Mouse (Mus musculus) limb, embryonic 12.5 days (tissue): Measurements from ENCODE around the gene Atg2a. TPM values are rescaled to one million over a fixed set of nuclear protein-coding genes. Genes with fewer than 3 reads are reported as not detected.
"Not testable (repeated sequence)": the region's sequence is repeated elsewhere in the genome, so short reads cannot be mapped to it uniquely, and the experiment has no call there.

Source experiments
- ATAC-seq: fragments of 200-750 bp; cut with Nextera tagmentation; 2 replicates; pipeline ENCODE4 v1.8.0; 2017; ENCODE audit warnings: low read depth, moderate TSS enrichment; ENCODE audit not compliant: insufficient number of reproducible peaks, insufficient read depth, low FRiP score, low TSS enrichment
- H3K27ac ChIP-seq: fragments of 300-500 bp; sonication (generic); 2 replicates; pipeline ENCODE4 v1.5.1; 2016; ENCODE audit warnings: mild to moderate bottlenecking, moderate library complexity
- H3K27me3 ChIP-seq: fragments of 300-500 bp; sonication (generic); 2 replicates; pipeline ENCODE4 v1.6.1; 2016; ENCODE audit warnings: mild to moderate bottlenecking, moderate library complexity
- H3K36me3 ChIP-seq: fragments of 300-500 bp; sonication (generic); 2 replicates; pipeline ENCODE4 v1.6.1; 2016; ENCODE audit warnings: mild to moderate bottlenecking, moderate library complexity
- H3K4me1 ChIP-seq: fragments of 300-500 bp; sonication (generic); replicated peaks from 2 replicates; pipeline ENCODE4 v1.6.1; 2016
- H3K4me2 ChIP-seq: fragments of 300-500 bp; sonication (generic); 2 replicates; pipeline ENCODE4 v1.6.1; 2016; ENCODE audit warnings: mild to moderate bottlenecking, moderate library complexity
- H3K4me3 ChIP-seq: fragments of 300-500 bp; sonication (generic); replicated peaks from 2 replicates; pipeline ENCODE4 v1.5.1; 2016; ENCODE audit warnings: mild to moderate bottlenecking
- H3K9ac ChIP-seq: fragments of 300-500 bp; sonication (generic); replicated peaks from 2 replicates; pipeline ENCODE4 v1.6.1; 2016; ENCODE audit warnings: mild to moderate bottlenecking, moderate library complexity
- H3K9me3 ChIP-seq: fragments of 300-500 bp; sonication (generic); 2 replicates; pipeline ENCODE4 v1.6.1; 2016; ENCODE audit warnings: mild to moderate bottlenecking, moderate library complexity
- WGBS: fragments of 180-500 bp; shearing (Covaris S2); methylation state at CpG from one replicate; pipeline ENCODE4 v1.1.7; 2016; 5-methylcytosine and 5-hydroxymethylcytosine counted together
- microRNA counts: library from miRNA; unstranded; fragments of <30 nt; microRNA quantifications from one replicate; lab custom pipeline; 2017
- microRNA-seq: library from miRNA; unstranded; fragments of <30 nt; microRNA quantifications from one replicate; pipeline ENCODE4, GENCODE M21; 2017
- polyA plus RNA-seq: library from polyadenylated mRNA; unstranded; fragments of >200 nt; fragmentation: Nextera tagmentation; extraction: Ambion mirVana; gene quantifications from 2 replicates; pipeline ENCODE4 v1.2.1, GENCODE M21; 2016

The Atg2a gene
- polyA plus RNA-seq, 1 experiment from 2014 or later, result 11.1 TPM

GRCm38 (mm10) chr19:6307733-6308531, 66.5 kb downstream of the Atg2a start:
- H3K9ac ChIP-seq, result peak overlapping the region; percentile 8; the same call in 1 of the 2 replicates
- WGBS, result 76% methylated on average over 9 of the region's 9 CpGs
- H3K4me3 ChIP-seq, result no peak overlapping the region; the same call in 1 of the 2 replicates
- H3K27ac ChIP-seq, result no peak overlapping the region
- no peak for ATAC-seq
- peak overlapping the region; percentile 79 for H3K4me2 ChIP-seq
- no peaks in the 10 kb centered on the region for H3K27me3 ChIP-seq
- H3K4me1 ChIP-seq, result peaks cover 10% of the 10 kb centered on the region
- peaks cover 24% of the 10 kb centered on the region for H3K36me3 ChIP-seq
- H3K9me3 ChIP-seq, result no peaks in the 10 kb centered on the region

- H3K27ac ChIP-seq, result no peak overlapping the region
These were observed 68.7 kb downstream of the Atg2a start for GRCm38 (mm10) chr19:6310181-6310580.

GRCm38 (mm10) chr19:6311783-6312182, 70.3 kb downstream of the Atg2a start:
- H3K36me3 ChIP-seq, result peaks cover 62% of the 10 kb centered on the region

More at GRCm38 (mm10) chr19:6310181-6310580, 68.7 kb downstream of the Atg2a start:
- Histone ChIP-seq H3K4me3 (no peak overlapping the region), H3K27me3 (no peaks in the 10 kb centered on the region), H3K9ac (no peak overlapping the region), H3K9me3 (no peaks in the 10 kb centered on the region), H3K4me2 (no peak overlapping the region), H3K4me1 (peaks cover 5% of the 10 kb centered on the region; the same call in 1 of the 2 replicates), H3K36me3 (peaks cover 46% of the 10 kb centered on the region)
- ATAC-seq, result no peak
- WGBS, result 86% methylated on average over 5 of the region's 5 CpGs

More at GRCm38 (mm10) chr19:6311783-6312182, 70.3 kb downstream of the Atg2a start:
- H3K4me2 ChIP-seq, H3K4me1 ChIP-seq, H3K4me3 ChIP-seq, H3K9ac ChIP-seq, H3K27ac ChIP-seq, H3K9me3 ChIP-seq, H3K27me3 ChIP-seq, ATAC-seq: not testable (repeated sequence)
- 87% methylated on average over 3 of the region's 3 CpGs for WGBS

MicroRNAs within 50 kb of the gene (microRNA counts, 519-probe panel; counts per million panel counts)
- microRNA mmu-miR-192 (lab: Ali Mortazavi, UCI), result not detected

Small RNAs within 50 kb of the gene (microRNA-seq; reads per million reads assigned to microRNA genes)
- gene Mir192, result 66.0 reads per million, percentile 46 among the genes with 10 or more reads in this experiment
- 48.1 reads per million, percentile 43 among the genes with 10 or more reads in this experiment for gene Mir194-2

Other genes with a start within 250 kb of the Atg2a start
- 7.0 and 7.7 TPM in 2 replicates for gene Capn1, start 225.8 kb upstream of the Atg2a start, polyA plus RNA-seq
- 25.1 and 28.0 TPM in 2 replicates for gene Syvn1, start 195.1 kb upstream of the Atg2a start, polyA plus RNA-seq
- gene Mrpl49, start 183.9 kb upstream of the Atg2a start, polyA plus RNA-seq, result 76.7 and 79.1 TPM in 2 replicates
- gene Fau, start 183.8 kb upstream of the Atg2a start, polyA plus RNA-seq, result 775 and 779 TPM in 2 replicates
- 33.1 and 39.0 TPM in 2 replicates for gene Znhit2, start 180.5 kb upstream of the Atg2a start, polyA plus RNA-seq
- 24.4 and 26.3 TPM in 2 replicates for gene Tm7sf2, start 173.3 kb upstream of the Atg2a start, polyA plus RNA-seq
- gene Vps51, start 164.4 kb upstream of the Atg2a start, polyA plus RNA-seq, result 67.7 and 72.7 TPM in 2 replicates
- gene Tmem262, start 161.6 kb upstream of the Atg2a start, polyA plus RNA-seq, result not detected in 2 replicates
- gene Gm28374, start 159.4 kb upstream of the Atg2a start, polyA plus RNA-seq, result 2.7 and 4.1 TPM in 2 replicates
- 71.5 and 75.6 TPM in 2 replicates for gene Zfpl1, start 156.7 kb upstream of the Atg2a start, polyA plus RNA-seq
- gene Cdca5, start 156.7 kb upstream of the Atg2a start, polyA plus RNA-seq, result 45.1 and 49.7 TPM in 2 replicates
- 0.56 and 0.82 TPM in 2 replicates for gene AC131692.1, start 147.2 kb upstream of the Atg2a start, polyA plus RNA-seq
- 0.54 and 0.71 TPM in 2 replicates for gene Naaladl1, start 135.9 kb upstream of the Atg2a start, polyA plus RNA-seq
- 55.0 and 58.8 TPM in 2 replicates for gene Sac3d1, start 123.0 kb upstream of the Atg2a start, polyA plus RNA-seq
- gene Snx15, start 113.4 kb upstream of the Atg2a start, polyA plus RNA-seq, result 33.1 and 33.2 TPM in 2 replicates
- not detected in 2 replicates for gene Batf2, start 100.7 kb upstream of the Atg2a start, polyA plus RNA-seq
- 78.2 and 83.4 TPM in 2 replicates for gene Arl2, start 100.1 kb upstream of the Atg2a start, polyA plus RNA-seq
- gene Majin, start 57.3 kb upstream of the Atg2a start, polyA plus RNA-seq, result not detected in 2 replicates
- 2.0 and 2.4 TPM in 2 replicates for gene Gpha2, start 15.3 kb upstream of the Atg2a start, polyA plus RNA-seq
- 22.7 and 23.7 TPM in 2 replicates for gene Ppp2r5b, start 5.8 kb upstream of the Atg2a start, polyA plus RNA-seq
- 71.5 and 71.6 TPM in 2 replicates for gene Ehd1, start 35.1 kb downstream of the Atg2a start, polyA plus RNA-seq
- gene Cdc42bpg, start 64.8 kb downstream of the Atg2a start, polyA plus RNA-seq, result 0.69 and 0.96 TPM in 2 replicates
- 103 and 107 TPM in 2 replicates for gene Men1, start 93.3 kb downstream of the Atg2a start, polyA plus RNA-seq
- 13.5 and 13.6 TPM in 2 replicates for gene Map4k2, start 99.5 kb downstream of the Atg2a start, polyA plus RNA-seq
- gene Sf1, start 122.0 kb downstream of the Atg2a start, polyA plus RNA-seq, result 164 and 171 TPM in 2 replicates
- gene Pygm, start 142.7 kb downstream of the Atg2a start, polyA plus RNA-seq, result 6.3 and 6.5 TPM in 2 replicates
- gene Rasgrp2, start 157.7 kb downstream of the Atg2a start, polyA plus RNA-seq, result 16.3 and 16.8 TPM in 2 replicates
- 1.8 and 2.4 TPM in 2 replicates for gene Nrxn2, start 177.1 kb downstream of the Atg2a start, polyA plus RNA-seq